Mouse (Mus musculus) spleen, postnatal 4 days (tissue): ENCODE results near the gene Gata1.
"Not testable (repeated sequence)": the region's sequence is repeated elsewhere in the genome, so short reads cannot be mapped to it uniquely, and the experiment has no call there.

Source experiments
- DNase-seq, 2 experiments: peaks; one replicate each; pipeline ENCODE4 v3.0.0; 2022; ENCODE audit warnings: low spot score in 2 of 2

The Gata1 gene

GRCm38 (mm10) chrX:7977892-7978291, at the start of gene Gata1:
TSS of gene Gata1 (minus strand) at chrX:7978071.
- no peak for DNase-seq

GRCm38 (mm10) chrX:8026811-8027210, 48.9 kb upstream of the Gata1 start:
- DNase-seq: no peak

- DNase-seq: no peak
Measured at GRCm38 (mm10) chrX:8024795-8025194, 46.9 kb upstream of the Gata1 start.

- DNase-seq: no peak
Measured at GRCm38 (mm10) chrX:8020111-8020778, 42.4 kb upstream of the Gata1 start.

- no peak for DNase-seq
Measured at GRCm38 (mm10) chrX:8018286-8018685, 40.4 kb upstream of the Gata1 start, which contains the start of gene Glod5. TSS of gene Glod5 (minus strand) at chrX:8018492.

- peak; percentile 22 to 69 for DNase-seq
Measured at GRCm38 (mm10) chrX:8017142-8017541, 39.3 kb upstream of the Gata1 start.

- DNase-seq: peak; percentile 18 to 62
Measured at GRCm38 (mm10) chrX:8015675-8016074, 37.8 kb upstream of the Gata1 start.

- DNase-seq: no peak
Measured at GRCm38 (mm10) chrX:8013569-8014314, 35.9 kb upstream of the Gata1 start.

- no peak for DNase-seq
Measured at GRCm38 (mm10) chrX:8013157-8013556, 35.3 kb upstream of the Gata1 start.

GRCm38 (mm10) chrX:8009356-8009755, 31.5 kb upstream of the Gata1 start:
- not testable (repeated sequence) for DNase-seq

GRCm38 (mm10) chrX:8008543-8008942, 30.7 kb upstream of the Gata1 start:
- no peak for DNase-seq

- DNase-seq: no peak
Measured at GRCm38 (mm10) chrX:8002971-8003370, 25.1 kb upstream of the Gata1 start.

- no peak for DNase-seq
Measured at GRCm38 (mm10) chrX:8002001-8002400, 24.1 kb upstream of the Gata1 start.

GRCm38 (mm10) chrX:8000546-8001192, 22.8 kb upstream of the Gata1 start:
- no peak for DNase-seq

GRCm38 (mm10) chrX:7993068-7993735, 15.3 kb upstream of the Gata1 start:
- DNase-seq: peak; percentile 42 to 73

- DNase-seq: peak in 1 of 2 experiments; percentile 39
Measured at GRCm38 (mm10) chrX:7992379-7993067, 14.7 kb upstream of the Gata1 start.

GRCm38 (mm10) chrX:7981368-7981767, 3.5 kb upstream of the Gata1 start:
- DNase-seq: no peak

GRCm38 (mm10) chrX:7971292-7971691, 6.6 kb downstream of the Gata1 start:
- peak; percentile 82 to 84 for DNase-seq

GRCm38 (mm10) chrX:7968899-7969298, 9.0 kb downstream of the Gata1 start:
- DNase-seq: no peak

GRCm38 (mm10) chrX:7968226-7968625, 9.6 kb downstream of the Gata1 start:
- peak; percentile 45 to 70 for DNase-seq

- peak; percentile 74 to 76 for DNase-seq
Measured at GRCm38 (mm10) chrX:7967596-7968201, 10.2 kb downstream of the Gata1 start.
